Mouse (Mus musculus) cerebellum, adult 2 months (tissue): Measurements from ENCODE around the gene Rerg. TPM values are rescaled to one million over a fixed set of nuclear protein-coding genes. Genes with fewer than 3 reads are reported as not detected.

Experiments used
- DNase-seq, 2 experiments: peaks; one replicate each; pipeline ENCODE4 v3.0.0; 2021
- H3K27ac ChIP-seq: fragments of 200-500 bp; 2 replicates; pipeline ENCODE4 v1.5.1; 2012; ENCODE audit warnings: low read length, control low read depth, inconsistent platforms; ENCODE audit not compliant: insufficient read depth
- H3K27me3 ChIP-seq: fragments of 200-500 bp; 2 replicates; pipeline ENCODE4 v1.6.1; 2012; ENCODE audit warnings: inconsistent platforms, mild to moderate bottlenecking, low read length, moderate library complexity; ENCODE audit not compliant: control insufficient read depth, insufficient read depth
- H3K4me1 ChIP-seq: fragments of 200-500 bp; 2 replicates; pipeline ENCODE4 v1.6.1; 2011; ENCODE audit warnings: low read length; ENCODE audit not compliant: control insufficient read depth, insufficient read depth
- H3K4me3 ChIP-seq: fragments of 200-500 bp; replicated peaks from 2 replicates; pipeline ENCODE3; 2011; ENCODE audit warnings: mild to moderate bottlenecking, low read depth, low read length, control low read depth; ENCODE audit not compliant: insufficient read depth
- CTCF ChIP-seq: fragments of 200-500 bp; IDR thresholded peaks from 2 replicates; pipeline ENCODE4 v1.5.1; 2011; ENCODE audit warnings: low read depth, mild to moderate bottlenecking, control low read depth, low read length, moderate library complexity, borderline replicate concordance; ENCODE audit not compliant: insufficient read depth
- POLR2A ChIP-seq: fragments of 200-500 bp; IDR thresholded peaks from 2 replicates; pipeline ENCODE4 v1.6.1; 2011; ENCODE audit warnings: low read length, control low read depth, borderline replicate concordance; ENCODE audit not compliant: insufficient read depth
- WGBS: fragments of 180-500 bp; shearing (Covaris S2); methylation state at CpG from one replicate; pipeline ENCODE4 v1.1.7; 2018; 5-methylcytosine and 5-hydroxymethylcytosine counted together
- polyA plus RNA-seq: library from polyadenylated mRNA; depleted of rRNA; stranded (reverse); fragments of >200 nt; gene quantifications from 2 replicates; pipeline ENCODE4 v1.2.3, GENCODE M21; 2012; rRNA removed

The Rerg gene
- polyA plus RNA-seq, 1 experiment, result 9.2 TPM

DNA sequence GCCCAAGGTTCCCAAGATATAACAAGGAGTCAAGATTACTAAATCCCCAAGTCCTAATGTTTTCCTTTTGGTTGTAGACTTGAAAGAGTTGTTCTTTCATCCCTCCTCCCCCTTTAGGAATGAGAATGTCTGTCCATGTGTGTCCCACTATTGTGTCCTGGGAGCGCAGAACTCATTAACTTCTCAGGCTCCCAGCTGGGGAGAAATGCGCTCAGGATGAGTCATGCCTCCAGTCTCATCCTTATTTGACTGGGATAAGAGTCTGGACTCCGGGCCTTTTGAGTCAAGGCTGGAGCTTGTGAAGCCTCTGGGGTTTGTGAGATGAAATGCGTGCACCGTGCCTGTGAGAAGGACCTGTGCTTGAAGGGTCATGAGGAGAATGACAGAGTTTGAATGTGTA, 144.8 kb downstream of the Rerg start:
- no peaks in the 10 kb centered on the region for H3K27me3 ChIP-seq

DNA sequence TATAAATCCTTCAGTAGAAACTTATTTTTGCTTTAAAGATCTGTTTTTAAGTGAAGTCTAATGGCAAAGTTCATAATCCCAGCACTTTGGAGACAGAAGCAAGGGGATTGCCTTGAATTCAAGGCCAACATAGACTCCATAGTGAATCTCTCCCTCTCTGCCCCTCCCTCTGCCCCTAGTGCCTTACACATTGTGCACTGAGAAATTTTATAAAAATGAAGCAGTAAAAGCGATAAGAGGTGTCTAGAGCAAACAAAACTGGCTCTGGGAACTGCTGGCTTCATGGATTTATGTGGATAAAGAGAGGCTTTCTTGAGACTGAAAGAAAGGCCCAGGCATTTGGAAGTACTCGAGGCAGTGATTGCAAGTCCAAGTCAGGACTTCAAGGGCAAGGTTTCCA, 145.8 kb downstream of the Rerg start:
- H3K27ac ChIP-seq, result no peak overlapping the region
- H3K27me3 ChIP-seq, result no peaks in the 10 kb centered on the region
- 91% methylated on average over 2 of the region's 2 CpGs for WGBS
- DNase-seq, result no peak
- H3K4me3 ChIP-seq, result no peak overlapping the region
- TF ChIP-seq POLR2A (no peak), CTCF (no peak)
- H3K4me1 ChIP-seq, result no peaks in the 10 kb centered on the region

More for the DNA sequence above, 144.8 kb downstream of the Rerg start:
- no peak for DNase-seq
- 45% methylated on average over 5 of the region's 5 CpGs for WGBS
- no peak for TF ChIP-seq CTCF
- no peak for TF ChIP-seq POLR2A
- Histone ChIP-seq H3K27ac (no peak overlapping the region), H3K4me1 (no peaks in the 10 kb centered on the region), H3K4me3 (no peak overlapping the region)

DNA sequence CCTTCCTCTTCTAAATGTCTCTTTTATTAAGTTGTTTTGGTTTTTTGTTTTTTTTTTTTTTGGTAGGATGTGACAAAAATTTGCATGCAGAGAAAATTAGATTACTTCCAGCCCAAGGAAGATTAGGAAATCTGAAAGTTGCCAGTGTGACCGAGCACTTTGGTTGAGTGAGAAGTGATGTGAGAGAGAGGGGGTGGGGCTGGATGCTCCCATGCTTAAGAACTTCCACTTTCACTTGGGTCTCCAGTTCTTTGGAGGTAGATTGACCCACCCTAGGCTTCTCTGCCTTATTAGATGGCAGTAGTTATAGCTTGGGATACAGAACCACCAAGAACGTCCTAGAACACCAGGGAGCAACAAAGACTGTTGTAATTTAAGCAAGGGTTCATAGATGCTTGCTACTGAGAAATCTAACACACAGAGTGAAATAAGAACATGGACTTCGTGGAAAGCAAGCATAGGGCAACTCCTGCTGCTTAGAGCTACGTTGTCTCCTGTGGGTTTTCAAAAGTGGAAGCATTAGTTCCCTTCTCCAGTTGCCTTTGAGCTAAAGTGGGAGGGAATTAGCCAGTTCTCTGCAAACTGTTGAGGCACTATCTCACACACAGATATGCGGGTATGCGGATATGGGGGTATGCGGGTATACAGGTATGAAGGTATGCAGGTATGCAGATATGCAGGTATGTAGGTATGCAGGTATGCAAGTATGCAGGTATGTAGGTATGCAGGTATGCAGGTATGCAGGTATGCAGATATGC, 152.9 kb downstream of the Rerg start:
- WGBS, result 82% methylated on average over 7 of the region's 7 CpGs
- Histone ChIP-seq H3K27me3 (no peaks in the 10 kb centered on the region), H3K27ac (no peak overlapping the region), H3K4me1 (peaks cover 4% of the 10 kb centered on the region; the same call in 1 of the 2 replicates), H3K4me3 (no peak overlapping the region)
- DNase-seq, result no peak
- TF ChIP-seq CTCF, result no peak
- TF ChIP-seq POLR2A, result no peak

DNA sequence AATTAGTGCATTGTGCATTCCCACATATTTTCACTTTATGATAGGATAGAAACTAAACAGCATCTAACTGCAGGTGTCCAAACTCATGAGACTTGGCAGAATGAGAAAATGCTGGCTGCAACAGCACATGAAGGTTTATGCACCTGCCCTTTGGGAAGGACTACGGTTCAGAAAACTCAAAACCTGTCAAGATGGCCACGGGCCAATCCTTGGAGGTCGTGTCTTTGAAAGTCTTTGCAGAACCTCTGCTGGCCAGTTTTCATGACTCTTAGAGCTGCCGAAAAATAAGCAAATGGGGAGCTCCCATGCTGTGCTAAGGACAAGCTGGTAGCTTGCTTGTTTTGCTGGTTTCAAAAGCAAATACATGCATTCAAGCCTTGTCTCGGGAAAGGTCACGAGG, 156.0 kb downstream of the Rerg start:
- TF ChIP-seq POLR2A (no peak), CTCF (no peak)
- Histone ChIP-seq H3K27me3 (no peaks in the 10 kb centered on the region), H3K27ac (no peak overlapping the region), H3K4me1 (peaks cover 4% of the 10 kb centered on the region; the same call in 1 of the 2 replicates), H3K4me3 (no peak overlapping the region)
- WGBS, result 15% methylated on average over 6 of the region's 6 CpGs
- peak; percentile 35 to 36 for DNase-seq

DNA sequence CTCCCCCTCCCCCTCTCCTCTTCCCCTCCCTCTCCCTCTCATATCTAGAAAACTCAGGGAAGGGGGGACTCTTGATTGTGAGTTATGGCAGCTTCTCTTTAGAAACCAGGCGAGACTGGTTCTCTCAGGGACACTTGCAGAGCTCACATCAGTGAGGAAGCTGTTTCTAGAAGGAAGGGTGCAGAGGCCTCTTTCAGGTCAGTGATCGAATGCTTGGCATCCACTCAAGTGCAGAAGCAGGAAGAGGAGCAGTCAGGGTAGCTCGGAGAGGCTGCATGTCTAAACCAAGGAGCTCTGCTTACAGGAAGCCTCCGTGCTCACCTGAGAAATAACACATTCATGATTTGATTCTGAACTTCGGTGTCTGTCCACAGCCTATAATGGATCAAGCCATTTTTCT, 159.1 kb downstream of the Rerg start:
- Histone ChIP-seq H3K4me3 (no peak overlapping the region), H3K27ac (no peak overlapping the region), H3K27me3 (no peaks in the 10 kb centered on the region), H3K4me1 (peaks cover 4% of the 10 kb centered on the region; the same call in 1 of the 2 replicates)
- TF ChIP-seq POLR2A (no peak), CTCF (no peak)
- no peak for DNase-seq
- 80% methylated on average over 5 of the region's 5 CpGs for WGBS

Other genes with a start within 250 kb of the Rerg start
- gene Erp27, start 248.3 kb downstream of the Rerg start, polyA plus RNA-seq, result 0.22 and 0.31 TPM in 2 replicates
- gene Pde6h, start 246.7 kb downstream of the Rerg start, polyA plus RNA-seq, result 0.11 and 0.38 TPM in 2 replicates
- 10.1 and 10.5 TPM in 2 replicates for gene Arhgdib, start 228.6 kb downstream of the Rerg start, polyA plus RNA-seq
- 5.9 and 6.6 TPM in 2 replicates for gene Ptpro, start 81.8 kb upstream of the Rerg start, polyA plus RNA-seq